Mouse (Mus musculus): Measurements from ENCODE around the gene Myo5a. TPM values are rescaled to one million over a fixed set of nuclear protein-coding genes. Genes with fewer than 3 reads are reported as not detected.

Myo5a gene
- 33.8 and 38.7 TPM in 2 replicates for polyA plus RNA-seq (2014; fragmentation: Nextera tagmentation; extraction: Ambion mirVana)

DNA sequence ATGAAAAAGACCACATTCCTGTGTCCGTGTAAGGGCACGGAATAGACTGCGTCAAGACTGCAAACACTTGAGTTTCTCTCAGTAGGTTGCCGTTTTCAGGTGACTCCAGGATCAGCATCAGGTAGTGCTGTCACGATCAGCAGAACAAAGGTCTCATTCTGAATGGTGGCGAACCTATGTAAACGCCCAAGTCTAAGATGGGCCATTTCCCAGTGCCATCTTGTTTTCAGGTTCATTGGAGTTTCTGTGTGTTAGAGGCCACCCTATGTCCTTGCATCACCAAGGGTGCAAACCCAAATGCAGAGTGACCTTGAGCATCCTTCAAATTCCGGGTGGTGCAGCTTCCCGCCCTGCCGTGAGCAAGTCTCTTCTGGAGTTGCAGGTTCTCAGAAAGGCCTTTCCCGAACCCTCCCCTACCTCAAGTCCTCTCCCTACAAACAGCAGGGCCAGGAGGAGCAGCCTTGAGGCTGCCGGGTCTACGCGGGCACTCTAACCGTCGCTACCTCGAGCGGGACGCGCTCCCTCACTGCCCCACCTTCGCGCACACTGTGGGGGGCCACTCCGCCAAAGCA is at the start of gene Myo5a:
Gene Myo5a (plus strand): TSS at position 559 of the 572 bp plus-strand sequence.
- no peak for DNase-seq (ENCODE audit: low spot score)
- no peak for ATAC-seq (ENCODE audit: low FRiP score)
- peak within 1 kb of the TSS; percentile 77 for H3K4me2 ChIP-seq (replicated peaks; ENCODE audit: low read depth, low read length)
- no peaks in the 10 kb centered on the region for H3K36me3 ChIP-seq (ENCODE audit: control insufficient read depth, insufficient read depth, low read length)
- no peaks in the 10 kb centered on the region for H3K4me1 ChIP-seq (replicated peaks; ENCODE audit: control insufficient read depth, insufficient read depth, low read length)
- H3K27me3 ChIP-seq (ENCODE audit: control insufficient read depth, insufficient read depth, low read length), result no peaks in the 10 kb centered on the region
- peak within 1 kb of the TSS; percentile 95 for H3K27ac ChIP-seq (ENCODE audit: low read depth, low read length)
- peak within 1 kb of the TSS; percentile 93 for H3K9ac ChIP-seq (ENCODE audit: low read depth, low read length)
- 21% methylated on average over 23 of the region's 23 CpGs for WGBS
- H3K9me3 ChIP-seq (ENCODE audit: control insufficient read depth, low read length), result no peaks in the 10 kb centered on the region
- H3K4me3 ChIP-seq (ENCODE audit: low read depth, low read length), result peak within 1 kb of the TSS; percentile 86

DNA sequence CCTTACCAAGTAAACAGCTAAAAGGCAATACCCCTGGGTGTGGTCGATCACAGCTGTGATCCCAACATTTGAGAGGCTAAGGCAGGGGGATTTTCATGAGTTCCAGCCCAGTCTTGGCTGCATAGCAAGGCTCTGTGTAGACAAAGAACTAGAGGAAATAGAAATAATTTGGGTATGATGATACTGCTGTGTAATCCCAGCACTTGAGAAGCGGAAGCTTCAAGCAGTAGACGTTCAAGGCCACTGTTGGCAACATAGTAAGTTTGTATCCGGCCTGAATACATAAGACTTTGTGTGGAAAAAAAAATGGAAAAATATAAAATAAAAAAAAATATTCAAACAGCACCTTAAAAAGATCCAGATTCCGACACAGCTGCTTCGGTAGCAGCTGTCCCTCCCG is 48.3 kb upstream of the Myo5a start:
- no peak for ATAC-seq (ENCODE audit: low FRiP score)
- no peak overlapping the region for H3K27ac ChIP-seq (ENCODE audit: low read depth, low read length)
- no peak overlapping the region for H3K4me3 ChIP-seq (ENCODE audit: low read depth, low read length)
- H3K9ac ChIP-seq (ENCODE audit: low read depth, low read length), result no peak overlapping the region
- H3K4me1 ChIP-seq (replicated peaks; ENCODE audit: control insufficient read depth, insufficient read depth, low read length), result no peaks in the 10 kb centered on the region
- WGBS, result 91% methylated on average over 7 of the region's 7 CpGs
- no peak overlapping the region for H3K4me2 ChIP-seq (replicated peaks; ENCODE audit: low read depth, low read length)
- no peak for DNase-seq (ENCODE audit: low spot score)
- H3K27me3 ChIP-seq (ENCODE audit: control insufficient read depth, insufficient read depth, low read length), result no peaks in the 10 kb centered on the region
- 0 out of 2 replicates have a peak, but pooled peaks cover 2% of the 10 kb centered on the region for H3K36me3 ChIP-seq (ENCODE audit: control insufficient read depth, insufficient read depth, low read length)
- no peaks in the 10 kb centered on the region for H3K9me3 ChIP-seq (ENCODE audit: control insufficient read depth, low read length)

DNA sequence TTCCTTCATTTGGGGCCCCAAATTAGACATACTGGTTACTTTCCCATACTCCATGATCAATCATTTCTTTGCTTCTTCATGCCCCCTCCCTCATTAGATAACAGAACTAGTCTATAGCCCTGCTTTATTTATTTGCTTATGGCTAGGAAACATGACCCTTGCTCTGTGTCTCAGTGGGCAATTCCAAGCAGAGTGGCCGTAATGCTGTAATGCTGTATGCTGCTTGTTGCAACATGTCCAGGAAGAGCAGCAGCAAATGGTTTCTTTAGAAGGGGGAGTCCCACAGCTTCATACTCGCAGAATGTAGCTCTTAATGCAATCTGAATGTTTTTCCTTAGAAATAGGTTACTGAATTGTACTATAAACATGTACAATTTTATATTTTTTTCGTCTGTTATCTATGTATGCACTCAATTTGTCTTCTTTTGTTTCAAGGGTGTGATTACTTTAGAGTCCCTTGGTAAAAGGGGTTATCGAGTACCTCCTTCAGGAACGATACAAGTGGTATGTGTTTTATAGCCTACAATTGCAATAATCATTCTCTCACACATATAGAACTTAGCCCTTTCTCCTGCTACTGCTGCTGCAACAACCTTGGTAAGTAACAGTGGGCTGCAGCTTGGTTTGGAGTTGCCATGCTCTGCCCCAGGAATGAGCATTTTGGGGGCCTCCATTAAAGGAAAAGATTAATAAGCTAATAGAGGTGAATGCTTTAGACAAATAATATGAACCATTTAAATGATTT is 47.5 kb upstream of the Myo5a start:
- WGBS, result 74% methylated on average over 5 of the region's 5 CpGs
- Histone ChIP-seq H3K4me1 (replicated peaks; ENCODE audit: control insufficient read depth, insufficient read depth, low read length) (no peaks in the 10 kb centered on the region), H3K4me3 (ENCODE audit: low read depth, low read length) (no peak overlapping the region), H3K27ac (ENCODE audit: low read depth, low read length) (no peak overlapping the region), H3K4me2 (replicated peaks; ENCODE audit: low read depth, low read length) (no peak overlapping the region), H3K27me3 (ENCODE audit: control insufficient read depth, insufficient read depth, low read length) (no peaks in the 10 kb centered on the region), H3K9ac (ENCODE audit: low read depth, low read length) (no peak overlapping the region), H3K36me3 (ENCODE audit: control insufficient read depth, insufficient read depth, low read length) (0 out of 2 replicates have a peak, but pooled peaks cover 2% of the 10 kb centered on the region), H3K9me3 (ENCODE audit: control insufficient read depth, low read length) (no peaks in the 10 kb centered on the region)
- DNase-seq (ENCODE audit: low spot score) (no peak), ATAC-seq (ENCODE audit: low FRiP score) (no peak)

DNA sequence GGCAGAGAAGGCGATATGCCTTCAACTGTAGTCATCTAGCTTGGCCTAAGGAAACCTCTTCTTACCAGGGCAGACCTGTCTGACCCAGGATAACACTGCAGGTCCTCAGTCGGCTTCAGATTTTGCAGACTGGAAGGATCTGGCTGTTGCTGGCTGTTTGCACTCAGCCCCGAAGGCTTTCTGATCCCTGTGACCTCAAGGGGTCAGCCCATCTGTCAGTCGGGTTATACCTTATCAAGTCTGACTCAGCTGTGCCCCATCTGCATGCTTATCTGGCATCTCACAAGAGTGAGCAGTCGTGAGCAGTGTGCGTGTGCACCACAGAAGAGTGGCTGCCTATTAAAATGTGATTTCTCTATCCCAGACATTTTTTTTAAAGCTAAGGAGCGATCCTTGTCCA is 46.7 kb upstream of the Myo5a start:
- Histone ChIP-seq H3K9ac (ENCODE audit: low read depth, low read length) (no peak overlapping the region), H3K4me3 (ENCODE audit: low read depth, low read length) (no peak overlapping the region), H3K9me3 (ENCODE audit: control insufficient read depth, low read length) (no peaks in the 10 kb centered on the region), H3K4me2 (replicated peaks; ENCODE audit: low read depth, low read length) (no peak overlapping the region), H3K27me3 (ENCODE audit: control insufficient read depth, insufficient read depth, low read length) (no peaks in the 10 kb centered on the region), H3K27ac (ENCODE audit: low read depth, low read length) (no peak overlapping the region), H3K4me1 (replicated peaks; ENCODE audit: control insufficient read depth, insufficient read depth, low read length) (no peaks in the 10 kb centered on the region), H3K36me3 (ENCODE audit: control insufficient read depth, insufficient read depth, low read length) (no peaks in the 10 kb centered on the region)
- peak; percentile 22 for DNase-seq (ENCODE audit: low spot score)
- 51% methylated on average over 7 of the region's 7 CpGs for WGBS
- ATAC-seq (ENCODE audit: low FRiP score), result peak; percentile 54; the same call in 1 of the 2 replicates

DNA sequence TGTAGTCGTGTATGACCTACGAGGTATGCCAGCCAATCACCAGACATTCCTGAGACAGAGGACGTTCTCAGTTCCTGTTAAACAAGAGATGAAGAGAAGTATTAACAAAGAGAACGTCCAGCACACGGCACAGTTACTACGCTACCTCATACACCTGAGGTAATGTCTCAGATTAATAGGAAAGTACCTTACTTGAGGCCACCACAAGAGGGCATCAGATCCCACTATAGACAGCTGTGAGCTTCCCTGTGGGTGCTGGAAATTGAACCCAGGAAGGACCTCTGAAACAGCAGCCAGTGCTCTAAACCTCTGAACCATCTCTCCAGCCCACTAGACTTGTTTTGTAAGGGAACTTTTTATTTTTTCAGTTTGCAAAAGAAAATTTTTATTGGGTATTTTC is 45.1 kb upstream of the Myo5a start:
- Histone ChIP-seq H3K4me2 (replicated peaks; ENCODE audit: low read depth, low read length) (no peak overlapping the region), H3K4me3 (ENCODE audit: low read depth, low read length) (no peak overlapping the region), H3K27me3 (ENCODE audit: control insufficient read depth, insufficient read depth, low read length) (no peaks in the 10 kb centered on the region), H3K9me3 (ENCODE audit: control insufficient read depth, low read length) (no peaks in the 10 kb centered on the region), H3K36me3 (ENCODE audit: control insufficient read depth, insufficient read depth, low read length) (no peaks in the 10 kb centered on the region), H3K9ac (ENCODE audit: low read depth, low read length) (no peak overlapping the region), H3K4me1 (replicated peaks; ENCODE audit: control insufficient read depth, insufficient read depth, low read length) (no peaks in the 10 kb centered on the region), H3K27ac (ENCODE audit: low read depth, low read length) (no peak overlapping the region)
- DNase-seq (ENCODE audit: low spot score) (peak; percentile 33), ATAC-seq (ENCODE audit: low FRiP score) (no peak)
- WGBS, result 75% methylated on average over 6 of the region's 6 CpGs

DNA sequence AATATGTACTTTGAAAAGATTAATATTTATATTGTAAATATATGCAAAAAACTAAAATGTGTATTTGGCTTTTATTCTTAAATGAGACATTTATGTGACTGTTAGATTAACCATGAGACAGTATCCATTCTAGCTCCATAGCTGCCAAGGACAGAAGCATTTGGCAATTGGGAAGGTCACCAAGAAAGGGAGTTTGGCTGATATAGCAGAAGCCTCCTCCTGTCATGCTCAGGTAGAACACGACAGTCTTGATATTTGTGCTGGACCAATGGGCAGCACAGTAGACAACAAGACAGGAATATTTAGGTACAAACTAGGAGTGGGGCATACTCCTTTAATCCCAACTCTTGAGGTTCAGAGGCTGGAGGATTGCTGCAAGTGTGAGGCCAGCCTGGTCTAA is 38.4 kb upstream of the Myo5a start:
- ATAC-seq (ENCODE audit: low FRiP score) (no peak), DNase-seq (ENCODE audit: low spot score) (no peak)
- no peak overlapping the region for H3K4me2 ChIP-seq (replicated peaks; ENCODE audit: low read depth, low read length)
- H3K27me3 ChIP-seq (ENCODE audit: control insufficient read depth, insufficient read depth, low read length), result no peaks in the 10 kb centered on the region
- 81% methylated on average over 1 of the region's 1 CpGs for WGBS
- H3K4me3 ChIP-seq (ENCODE audit: low read depth, low read length), result no peak overlapping the region
- H3K9ac ChIP-seq (ENCODE audit: low read depth, low read length), result no peak overlapping the region
- no peak overlapping the region for H3K27ac ChIP-seq (ENCODE audit: low read depth, low read length)
- H3K36me3 ChIP-seq (ENCODE audit: control insufficient read depth, insufficient read depth, low read length), result no peaks in the 10 kb centered on the region
- H3K4me1 ChIP-seq (replicated peaks; ENCODE audit: control insufficient read depth, insufficient read depth, low read length), result no peaks in the 10 kb centered on the region
- no peaks in the 10 kb centered on the region for H3K9me3 ChIP-seq (ENCODE audit: control insufficient read depth, low read length)

DNA sequence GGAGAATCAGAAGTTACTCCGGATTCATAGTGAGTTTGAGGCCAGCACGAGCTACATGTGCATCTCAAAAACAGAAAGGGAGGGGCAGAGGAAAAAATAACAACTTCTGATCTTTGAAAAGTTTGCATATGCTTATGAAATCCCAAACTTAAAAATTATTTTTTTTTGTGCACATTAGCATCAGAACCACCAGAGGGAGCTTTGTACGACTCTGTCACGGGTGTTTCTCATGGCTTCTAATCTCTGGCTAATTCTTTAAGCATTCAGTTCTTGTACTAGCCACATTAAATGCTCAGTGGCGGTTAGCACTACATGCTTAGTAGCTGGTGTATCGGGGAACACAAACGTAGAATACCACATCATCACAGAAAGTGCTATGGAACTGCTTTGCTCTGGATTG is 37.7 kb upstream of the Myo5a start:
- Histone ChIP-seq H3K4me2 (replicated peaks; ENCODE audit: low read depth, low read length) (no peak overlapping the region), H3K4me3 (ENCODE audit: low read depth, low read length) (no peak overlapping the region), H3K9me3 (ENCODE audit: control insufficient read depth, low read length) (no peaks in the 10 kb centered on the region), H3K36me3 (ENCODE audit: control insufficient read depth, insufficient read depth, low read length) (no peaks in the 10 kb centered on the region), H3K27me3 (ENCODE audit: control insufficient read depth, insufficient read depth, low read length) (no peaks in the 10 kb centered on the region), H3K4me1 (replicated peaks; ENCODE audit: control insufficient read depth, insufficient read depth, low read length) (no peaks in the 10 kb centered on the region), H3K27ac (ENCODE audit: low read depth, low read length) (no peak overlapping the region), H3K9ac (ENCODE audit: low read depth, low read length) (no peak overlapping the region)
- DNase-seq (ENCODE audit: low spot score), result peak; percentile 27
- 69% methylated on average over 7 of the region's 7 CpGs for WGBS
- ATAC-seq (ENCODE audit: low FRiP score), result no peak

DNA sequence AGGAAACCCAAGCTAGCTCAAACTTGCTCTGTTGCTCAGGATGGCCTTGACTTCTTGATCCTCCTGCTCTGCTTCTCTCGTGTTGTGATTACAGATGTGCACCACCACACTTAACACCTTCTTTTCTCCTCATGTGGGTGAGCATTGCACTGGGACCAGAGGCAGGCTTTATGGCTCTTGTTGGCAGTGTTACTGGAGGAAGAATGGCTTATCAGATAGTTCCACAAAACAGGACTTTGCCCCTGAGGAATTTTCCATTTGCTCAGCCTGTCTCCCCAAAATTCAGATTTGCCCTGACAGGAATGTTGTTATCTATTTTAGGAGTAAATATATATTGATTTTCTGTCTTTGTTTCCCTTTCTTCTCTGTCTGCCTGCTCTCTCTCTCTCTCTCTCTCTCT is 36.1 kb upstream of the Myo5a start:
- Histone ChIP-seq H3K36me3 (ENCODE audit: control insufficient read depth, insufficient read depth, low read length) (no peaks in the 10 kb centered on the region), H3K4me2 (replicated peaks; ENCODE audit: low read depth, low read length) (no peak overlapping the region), H3K9me3 (ENCODE audit: control insufficient read depth, low read length) (no peaks in the 10 kb centered on the region), H3K4me1 (replicated peaks; ENCODE audit: control insufficient read depth, insufficient read depth, low read length) (0 out of 2 replicates have a peak, but pooled peaks cover 2% of the 10 kb centered on the region), H3K9ac (ENCODE audit: low read depth, low read length) (no peak overlapping the region), H3K27ac (ENCODE audit: low read depth, low read length) (no peak overlapping the region), H3K4me3 (ENCODE audit: low read depth, low read length) (no peak overlapping the region), H3K27me3 (ENCODE audit: control insufficient read depth, insufficient read depth, low read length) (no peaks in the 10 kb centered on the region)
- DNase-seq (ENCODE audit: low spot score) (no peak), ATAC-seq (ENCODE audit: low FRiP score) (no peak)
- WGBS, result 58% methylated on average over 1 of the region's 1 CpGs

DNA sequence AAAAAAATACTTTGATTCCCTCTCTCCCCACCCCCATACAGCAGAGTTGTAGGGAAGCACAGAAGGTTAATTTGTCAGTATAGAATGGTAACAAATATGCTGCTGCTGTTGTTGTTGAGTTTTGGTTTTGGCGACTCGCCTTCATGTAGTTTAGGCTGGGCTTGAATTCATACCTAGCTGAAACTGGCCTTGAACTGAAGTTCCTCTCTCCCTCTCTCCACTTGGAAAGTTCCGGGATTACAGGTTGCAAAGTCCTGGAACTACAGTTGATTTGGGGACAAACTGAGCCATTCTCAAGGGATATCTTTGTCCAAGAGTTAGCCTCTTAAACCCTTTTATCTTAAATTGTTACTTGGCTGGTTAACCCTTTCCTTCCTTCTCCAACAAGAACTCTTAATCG is 34.9 kb upstream of the Myo5a start:
- H3K4me3 ChIP-seq (ENCODE audit: low read depth, low read length), result no peak overlapping the region
- no peaks in the 10 kb centered on the region for H3K36me3 ChIP-seq (ENCODE audit: control insufficient read depth, insufficient read depth, low read length)
- 0 out of 2 replicates have a peak, but pooled peaks cover 2% of the 10 kb centered on the region for H3K4me1 ChIP-seq (replicated peaks; ENCODE audit: control insufficient read depth, insufficient read depth, low read length)
- WGBS, result 81% methylated on average over 4 of the region's 4 CpGs
- ATAC-seq (ENCODE audit: low FRiP score) (no peak), DNase-seq (ENCODE audit: low spot score) (no peak)
- H3K27me3 ChIP-seq (ENCODE audit: control insufficient read depth, insufficient read depth, low read length), result no peaks in the 10 kb centered on the region
- no peak overlapping the region for H3K4me2 ChIP-seq (replicated peaks; ENCODE audit: low read depth, low read length)
- H3K27ac ChIP-seq (ENCODE audit: low read depth, low read length), result no peak overlapping the region
- H3K9ac ChIP-seq (ENCODE audit: low read depth, low read length), result no peak overlapping the region
- H3K9me3 ChIP-seq (ENCODE audit: control insufficient read depth, low read length), result no peaks in the 10 kb centered on the region

Data from hindbrain, embryonic 11.5 days (tissue).